Mouse (Mus musculus) CH12.LX (cell line): Measurements from ENCODE around the gene Tmem35b. TPM values are rescaled to one million over a fixed set of nuclear protein-coding genes. Genes with fewer than 3 reads are reported as not detected.

Experiments
- DNase-seq: peaks from one replicate; pipeline ENCODE4 v3.0.0-alpha.2; 2013; ENCODE audit errors: extremely low read depth
- H3K27ac ChIP-seq: 2 replicates; pipeline ENCODE4 v1.5.1; 2012; ENCODE audit warnings: low read depth, mild to moderate bottlenecking, control low read depth, moderate library complexity; ENCODE audit not compliant: insufficient read depth
- H3K27me3 ChIP-seq: replicated peaks from 2 replicates; pipeline ENCODE3; 2012; ENCODE audit warnings: inconsistent platforms
- H3K36me3 ChIP-seq, 2 experiments: replicated peaks in 1 of 2; 2 replicates each; pipeline versions ENCODE3 to v1.6.1; 2012; ENCODE audit warnings: inconsistent platforms in 1 of 2, low read length in 1 of 2, mild to moderate bottlenecking in 1 of 2, mixed read lengths in 1 of 2, moderate library complexity in 1 of 2; ENCODE audit not compliant: control insufficient read depth in 1 of 2, insufficient read depth in 1 of 2
- H3K4me1 ChIP-seq, 2 experiments: 2 replicates each; pipeline ENCODE4 v1.6.1; 2012; ENCODE audit warnings: inconsistent platforms in 1 of 2, moderate library complexity in 1 of 2; ENCODE audit not compliant: insufficient read depth in 2 of 2, control insufficient read depth in 1 of 2
- H3K4me2 ChIP-seq: 2 replicates; pipeline ENCODE4 v1.6.1; 2012; ENCODE audit warnings: low read depth, mild to moderate bottlenecking, control low read depth; ENCODE audit not compliant: poor library complexity, insufficient read depth, severe bottlenecking
- H3K4me3 ChIP-seq, 3 experiments: fragments of 150-350 bp in 1 of 3; sonication (generic) in 1 of 3; replicated peaks in 1 of 3; 2 replicates each; pipeline versions ENCODE3 to v1.5.1; 2011 to 2012; ENCODE audit warnings: low read depth in 2 of 3, low read length in 2 of 3, mild to moderate bottlenecking in 2 of 3, moderate library complexity in 2 of 3, control low read depth in 1 of 3, improper control_type of control experiment in 1 of 3, inconsistent platforms in 1 of 3, mixed read lengths in 1 of 3; ENCODE audit not compliant: poor library complexity in 1 of 3
- H3K79me2 ChIP-seq: replicated peaks from 2 replicates; pipeline ENCODE4 v1.6.1; 2012; ENCODE audit warnings: mild to moderate bottlenecking, moderate library complexity; ENCODE audit not compliant: control insufficient read depth, poor library complexity, insufficient read depth, severe bottlenecking; ENCODE audit errors: extremely low read depth
- H3K9ac ChIP-seq: 2 replicates; pipeline ENCODE4 v1.6.1; 2012; ENCODE audit warnings: low read depth, mild to moderate bottlenecking, control low read depth, moderate library complexity; ENCODE audit not compliant: insufficient read depth
- H3K9me3 ChIP-seq: replicated peaks from 2 replicates; pipeline ENCODE3; 2012; ENCODE audit warnings: low read length, inconsistent platforms, mixed read lengths
- BHLHE40 ChIP-seq: IDR thresholded peaks from 2 replicates; pipeline ENCODE4 v1.6.1; 2011; ENCODE audit warnings: mild to moderate bottlenecking, low read depth, low read length, improper control_type of control experiment
- CTCF ChIP-seq, 2 experiments: IDR thresholded peaks in 1 of 2; conservative IDR thresholded peaks in 1 of 2; 2 replicates each; pipeline ENCODE4 v1.5.1; 2011 to 2012; ENCODE audit warnings: low read depth in 2 of 2, low read length in 2 of 2, improper control_type of control experiment in 1 of 2, inconsistent platforms in 1 of 2, mild to moderate bottlenecking in 1 of 2, moderate library complexity in 1 of 2
- ELF1 ChIP-seq: IDR thresholded peaks from 2 replicates; pipeline ENCODE4 v1.6.1; 2014; ENCODE audit warnings: low read depth, mild to moderate bottlenecking, inconsistent platforms, low read length, improper control_type of control experiment
- EP300 ChIP-seq: IDR thresholded peaks from 2 replicates; pipeline ENCODE4 v1.6.1; 2011; ENCODE audit warnings: low read length, improper control_type of control experiment
- GABPA ChIP-seq: IDR thresholded peaks from 2 replicates; pipeline ENCODE4 v1.6.1; 2012; ENCODE audit warnings: low read depth, low read length, improper control_type of control experiment, inconsistent platforms; ENCODE audit not compliant: insufficient replicate concordance
- JUN ChIP-seq: IDR thresholded peaks from 2 replicates; pipeline ENCODE4 v1.6.1; 2011; ENCODE audit warnings: low read depth, mild to moderate bottlenecking, low read length, improper control_type of control experiment, moderate library complexity; ENCODE audit not compliant: insufficient read depth
- KAT2A ChIP-seq: IDR thresholded peaks from 2 replicates; pipeline ENCODE4 v1.6.1; 2012; ENCODE audit warnings: low read length, improper control_type of control experiment, inconsistent platforms; ENCODE audit not compliant: insufficient replicate concordance
- MAZ ChIP-seq: IDR thresholded peaks from 2 replicates; pipeline ENCODE4 v1.6.1; 2012; ENCODE audit warnings: low read depth, mild to moderate bottlenecking, inconsistent platforms, low read length, improper control_type of control experiment, moderate library complexity
- MXI1 ChIP-seq: IDR thresholded peaks from 2 replicates; pipeline ENCODE4 v1.6.1; 2011; ENCODE audit warnings: mild to moderate bottlenecking, low read depth, low read length, improper control_type of control experiment
- MYC ChIP-seq: IDR thresholded peaks from 2 replicates; pipeline ENCODE4 v1.6.1; 2011; ENCODE audit warnings: low read depth, mild to moderate bottlenecking, improper control_type of control experiment, low read length
- NELFE ChIP-seq: IDR thresholded peaks from 2 replicates; pipeline ENCODE4 v1.6.1; 2011; ENCODE audit warnings: low read depth, low read length, improper control_type of control experiment
- NRF1 ChIP-seq: IDR thresholded peaks from 2 replicates; pipeline ENCODE4 v1.6.1; 2014; ENCODE audit warnings: low read depth, mild to moderate bottlenecking, inconsistent platforms, low read length, improper control_type of control experiment, moderate library complexity
- RAD21 ChIP-seq: IDR thresholded peaks from 2 replicates; pipeline ENCODE4 v1.6.1; 2011; ENCODE audit warnings: low read depth, mild to moderate bottlenecking, low read length, improper control_type of control experiment, moderate library complexity
- SIN3A ChIP-seq: IDR thresholded peaks from 2 replicates; pipeline ENCODE4 v1.6.1; 2012; ENCODE audit warnings: low read length, improper control_type of control experiment, inconsistent platforms
- TCF12 ChIP-seq: IDR thresholded peaks from 2 replicates; pipeline ENCODE4 v1.6.1; 2014; ENCODE audit warnings: low read depth, mild to moderate bottlenecking, inconsistent platforms, low read length, improper control_type of control experiment
- USF2 ChIP-seq: conservative IDR thresholded peaks from 2 replicates; pipeline ENCODE4 v1.6.1; 2011; ENCODE audit warnings: low read depth, low read length, improper control_type of control experiment
- ZKSCAN1 ChIP-seq: IDR thresholded peaks from 2 replicates; pipeline ENCODE4 v1.6.1; 2012; ENCODE audit warnings: low read depth, inconsistent platforms, low read length, improper control_type of control experiment, borderline replicate concordance
- ZNF384 ChIP-seq: IDR thresholded peaks from 2 replicates; pipeline ENCODE4 v1.6.1; 2012; ENCODE audit warnings: low read depth, low read length, improper control_type of control experiment, inconsistent platforms
- dilution Hi-C: fragments of 300-500 bp; cut with MboI; formaldehyde crosslinking; loops from 2 replicates; pipeline ENCODE4 v1.14.3; 2020; ENCODE audit warnings: low sequenced_read_pairs; ENCODE audit not compliant: extremely low pct_unique_long_range_greater_than_20kb, extremely low pct_ligation_motif_present
- in situ Hi-C: fragments of 300-500 bp; cut with MboI; formaldehyde crosslinking; loops from 3 replicates; pipeline ENCODE4 v1.14.3; 2019; ENCODE audit warnings: low sequenced_read_pairs, low pct_ligation_motif_present, low pct_unique_long_range_greater_than_20kb, mixed read lengths
- polyA plus RNA-seq: library from polyadenylated mRNA; unstranded; fragments of >175 nt; gene quantifications from 2 replicates; pipeline ENCODE4 v1.2.1, GENCODE M21; 2012; ENCODE audit warnings: low read depth; ENCODE audit not compliant: insufficient read length
- total RNA-seq, 2 experiments: library from RNA; depleted of rRNA; stranded (reverse); fragments of 300-350 nt in 1 of 2; fragments of >200 nt in 1 of 2; gene quantifications; 2 replicates each; pipeline ENCODE4 v1.2.3; 2012 to 2014

Gene Tmem35b
- total and polyA plus RNA-seq, 3 experiments, result 7.1 to 14.2 (median 9.4) TPM

- TF ChIP-seq GABPA (no peak), ZNF384 (no peak), MYC (no peak), KAT2A (no peak)
- H3K36me3 ChIP-seq, result peaks cover 22 to 42% of the 10 kb centered on the region in 2 experiments
- in situ Hi-C loops (no loop called here), dilution Hi-C loops (no loop called here)
- no peak overlapping the region for H3K4me3 ChIP-seq
- no peak overlapping the region for H3K9ac ChIP-seq
- H3K27me3 ChIP-seq, result no peaks in the 10 kb centered on the region
- DNase-seq, result no peak
- H3K27ac ChIP-seq, result no peak overlapping the region
- H3K79me2 ChIP-seq, result no peaks in the 10 kb centered on the region
- no peaks in the 10 kb centered on the region for H3K4me1 ChIP-seq
- H3K9me3 ChIP-seq, result no peaks in the 10 kb centered on the region
- H3K4me2 ChIP-seq, result no peak overlapping the region
Observed at GRCm38 (mm10) chr4:127110570-127110969, 12.9 kb upstream of the Tmem35b start.

GRCm38 (mm10) chr4:127124331-127124730 lies 840 bp downstream of the Tmem35b start:
- peaks cover 5% of the 10 kb centered on the region for H3K9me3 ChIP-seq
- in situ Hi-C loops, result no loop called here
- no peak overlapping the region for H3K4me3 ChIP-seq
- TF ChIP-seq CTCF (conservative IDR thresholded peaks at IDR 0.05 in 1 of 2, IDR thresholded peaks at IDR 0.05 in 1 of 2; ENCODE audit: low read depth in 2 of 2, low read length in 2 of 2) (no peak), BHLHE40 (no peak), TCF12 (no peak), NRF1 (no peak), ZKSCAN1 (no peak), USF2 (no peak), NELFE (no peak), MAZ (no peak), SIN3A (no peak), GABPA (no peak), EP300 (no peak), ELF1 (no peak), RAD21 (no peak), JUN (no peak), MXI1 (no peak)
- no peak overlapping the region for H3K27ac ChIP-seq
- H3K36me3 ChIP-seq, result peaks cover 5 to 30% of the 10 kb centered on the region in 2 experiments
- dilution Hi-C loops, result no loop called here
- no peaks in the 10 kb centered on the region for H3K27me3 ChIP-seq
- DNase-seq, result no peak
- H3K79me2 ChIP-seq, result no peaks in the 10 kb centered on the region
- H3K4me2 ChIP-seq, result no peak overlapping the region
- H3K9ac ChIP-seq, result no peak overlapping the region
- peaks cover 0 to 26% of the 10 kb centered on the region in 2 experiments; a peak in 2 of 4 replicates for H3K4me1 ChIP-seq
